Mouse (Mus musculus) brain, embryonic 14.5 days (tissue): Measurements from ENCODE around the gene Abcg8. TPM values are rescaled to one million over a fixed set of nuclear protein-coding genes. Genes with fewer than 3 reads are reported as not detected.

ENCODE experiments used
- DNase-seq: peaks from one replicate; pipeline ENCODE4 v3.0.0-alpha.2; 2011; ENCODE audit warnings: low read depth
- CTCF ChIP-seq: fragments of 200-500 bp; IDR thresholded peaks from 2 replicates; pipeline ENCODE4 v1.5.1; 2012; ENCODE audit warnings: inconsistent platforms, mild to moderate bottlenecking, moderate library complexity, borderline replicate concordance; ENCODE audit not compliant: insufficient read depth, insufficient read length; ENCODE audit errors: extremely low read depth
- POLR2A ChIP-seq: fragments of 200-500 bp; IDR thresholded peaks from 2 replicates; pipeline ENCODE4 v1.6.1; 2012; ENCODE audit warnings: mild to moderate bottlenecking, inconsistent platforms, borderline replicate concordance; ENCODE audit not compliant: poor library complexity, insufficient read depth, insufficient read length, severe bottlenecking; ENCODE audit errors: extremely low read depth
- polyA plus RNA-seq: library from polyadenylated mRNA; depleted of rRNA; stranded (reverse); fragments of >200 nt; gene quantifications from 2 replicates; pipeline ENCODE4 v1.2.3, GENCODE M21; 2012; rRNA removed

The Abcg8 gene
- polyA plus RNA-seq, 1 experiment: 0.55 TPM

- TF ChIP-seq POLR2A: no peak
- no peak for TF ChIP-seq CTCF
- no peak for DNase-seq
Observed at GRCm38 (mm10) chr17:84748152-84748682, 72.1 kb downstream of the Abcg8 start.

- peak; percentile 92 for DNase-seq
- TF ChIP-seq POLR2A (no peak), CTCF (no peak)
Observed at GRCm38 (mm10) chr17:84749297-84749696, 73.2 kb downstream of the Abcg8 start.

Other genes with a start within 250 kb of the Abcg8 start
- gene Thada, start 210.1 kb upstream of the Abcg8 start, polyA plus RNA-seq: 6.5 and 10.2 TPM in 2 replicates
- 3.8 and 4.9 TPM in 2 replicates for gene Plekhh2, start 164.4 kb upstream of the Abcg8 start, polyA plus RNA-seq
- gene Dync2li1, start 49.8 kb upstream of the Abcg8 start, polyA plus RNA-seq: 18.0 and 23.0 TPM in 2 replicates
- 2.1 and 3.7 TPM in 2 replicates for gene Abcg5, start 6.7 kb downstream of the Abcg8 start, polyA plus RNA-seq
- gene Lrpprc, start 114.5 kb downstream of the Abcg8 start, polyA plus RNA-seq: 17.6 and 27.3 TPM in 2 replicates